Mouse (Mus musculus) T-helper 17 cell (primary cell): ENCODE measurements around the gene Abca7.

Experiments used
- in situ Hi-C, 2 experiments: fragments of 300-600 bp; cut with MboI, MseI; formaldehyde crosslinking; loops; 1 replicate in 1 of 2; 2 replicates in 1 of 2; pipeline ENCODE4 v1.15.1; 2025; ENCODE audit warnings: high pct_unique_total_duplicates in 2 of 2

Gene Abca7

GRCm38 (mm10) chr10:79991099-79991498 lies 5.2 kb upstream of the Abca7 start:
- in situ Hi-C loops = loop anchor here in 1 of 2 experiments (5.0 kb wide), 1 partner anchor 66 kb away; no protein-coding TSS in a partner anchor

- in situ Hi-C loops = loop anchor here in 1 of 2 experiments (5.0 kb wide), 1 partner anchor 66 kb away; no protein-coding TSS in a partner anchor
These were observed 4.7 kb upstream of the Abca7 start for GRCm38 (mm10) chr10:79991548-79991947.

- in situ Hi-C loops = loop anchor here in 1 of 2 experiments (5.0 kb wide), 1 partner anchor 63 kb away; no protein-coding TSS in a partner anchor
These were observed 1.7 kb upstream of the Abca7 start for GRCm38 (mm10) chr10:79994397-79995115.

GRCm38 (mm10) chr10:79995636-79996035 lies 658 bp upstream of the Abca7 start:
- in situ Hi-C loops = no loop called here

- in situ Hi-C loops = no loop called here
These were observed 903 bp downstream of the Abca7 start for GRCm38 (mm10) chr10:79997034-79997760.

- in situ Hi-C loops = no loop called here
These were observed 1.5 kb downstream of the Abca7 start for GRCm38 (mm10) chr10:79997819-79998218.

- in situ Hi-C loops = no loop called here
These were observed 5.7 kb downstream of the Abca7 start for GRCm38 (mm10) chr10:80001945-80002344.

GRCm38 (mm10) chr10:80002829-80003228 lies 6.5 kb downstream of the Abca7 start:
- in situ Hi-C loops = no loop called here

GRCm38 (mm10) chr10:80003374-80004232 lies 7.3 kb downstream of the Abca7 start:
- in situ Hi-C loops = no loop called here

GRCm38 (mm10) chr10:80004233-80004705 lies 8.0 kb downstream of the Abca7 start:
- in situ Hi-C loops = no loop called here

GRCm38 (mm10) chr10:80011740-80012139 lies 15.4 kb downstream of the Abca7 start:
- in situ Hi-C loops = no loop called here

- in situ Hi-C loops = no loop called here
These were observed 17.3 kb downstream of the Abca7 start for GRCm38 (mm10) chr10:80013609-80014008.

- in situ Hi-C loops = no loop called here
These were observed 18.4 kb downstream of the Abca7 start for GRCm38 (mm10) chr10:80014484-80015290.

GRCm38 (mm10) chr10:80015583-80015982 lies 19.3 kb downstream of the Abca7 start:
- in situ Hi-C loops = no loop called here

- in situ Hi-C loops = no loop called here
These were observed 20.2 kb downstream of the Abca7 start, which contains the start of gene Arhgap45 for GRCm38 (mm10) chr10:80016511-80016910. Gene Arhgap45 (plus strand): TSS chr10:80016653.

GRCm38 (mm10) chr10:80016931-80017330 lies 20.6 kb downstream of the Abca7 start:
- in situ Hi-C loops = no loop called here

GRCm38 (mm10) chr10:80017361-80017760 lies 21.1 kb downstream of the Abca7 start:
- in situ Hi-C loops = no loop called here

- in situ Hi-C loops = no loop called here
These were observed 21.5 kb downstream of the Abca7 start for GRCm38 (mm10) chr10:80017771-80018170.

GRCm38 (mm10) chr10:80018739-80019297 lies 22.5 kb downstream of the Abca7 start:
- in situ Hi-C loops = no loop called here

- in situ Hi-C loops = loop anchor here in 1 of 2 experiments (5.0 kb wide), 1 partner anchor 663 kb away; no protein-coding TSS in a partner anchor
These were observed 23.3 kb downstream of the Abca7 start for GRCm38 (mm10) chr10:80019471-80020131.
